Mouse (Mus musculus): ENCODE data around the gene Uvssa.

The Uvssa gene

GRCm38 (mm10) chr5:33377176-33377575, 1.2 kb upstream of the Uvssa start:
- DNase-seq, result no peak

DNA sequence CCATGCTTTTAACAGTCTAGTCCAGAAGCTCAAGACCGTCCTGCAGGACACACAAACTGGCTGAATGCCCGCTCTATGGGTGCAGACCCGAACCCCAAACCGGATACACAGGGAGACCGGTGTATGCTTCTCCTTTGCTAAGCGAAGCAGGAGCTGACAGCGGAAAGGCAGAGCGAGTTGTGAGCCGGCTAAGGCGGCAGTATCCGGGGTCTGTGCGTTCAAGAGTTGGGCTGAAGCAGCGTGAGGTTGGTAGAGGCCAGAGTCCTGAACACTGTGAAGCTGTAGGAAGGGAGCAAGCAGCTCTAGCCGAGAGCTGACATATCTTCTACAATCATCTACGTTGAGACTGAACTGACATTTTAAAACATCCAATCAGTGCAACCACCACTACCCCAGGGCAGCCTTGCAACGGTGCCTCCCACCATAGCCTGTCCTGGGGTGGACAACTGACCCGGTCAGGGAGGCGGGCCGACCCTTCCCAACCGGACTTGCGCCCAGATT, 498 bp upstream of the Uvssa start:
- DNase-seq, result no peak

DNA sequence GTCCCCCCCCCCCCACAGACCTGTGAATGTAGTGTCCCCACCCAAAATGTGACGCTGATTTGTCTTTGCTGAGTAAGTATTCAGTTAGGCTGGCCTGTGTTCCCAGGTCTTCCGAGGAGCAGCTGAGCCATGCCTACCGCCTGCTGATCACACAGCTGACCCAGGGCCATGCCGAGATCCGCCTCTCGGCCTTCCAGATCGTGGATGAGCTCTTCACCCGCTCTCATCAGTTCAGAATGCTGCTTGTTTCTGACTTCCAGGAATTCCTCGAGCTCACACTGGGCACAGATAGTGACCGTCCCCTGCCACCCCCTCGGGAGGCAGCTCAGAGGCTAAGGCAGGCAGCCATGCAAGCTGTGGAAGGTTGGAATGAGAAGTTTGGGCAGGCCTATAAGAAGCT, 9.2 kb downstream of the Uvssa start:
- DNase-seq, result no peak

DNA sequence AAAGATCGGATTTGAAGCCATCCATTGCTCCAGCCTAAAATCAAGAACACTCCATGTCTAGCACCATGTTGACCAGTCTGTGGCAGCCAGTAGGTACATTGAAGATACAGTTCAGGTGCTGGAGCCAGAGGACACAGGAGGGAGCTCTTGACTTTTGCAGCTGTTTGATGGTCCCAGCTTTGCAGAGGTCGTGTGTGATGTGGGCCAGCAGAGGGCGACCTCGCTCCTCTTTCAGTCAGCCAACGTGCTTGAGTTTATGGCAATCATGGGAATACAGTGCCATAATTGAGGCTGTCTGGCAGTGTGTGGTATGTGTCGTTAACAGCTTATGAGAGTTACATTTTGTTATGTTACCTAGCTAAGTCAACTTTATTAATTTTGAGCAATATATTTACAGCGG, 15.5 kb downstream of the Uvssa start:
- peak; percentile 73 for DNase-seq

DNA sequence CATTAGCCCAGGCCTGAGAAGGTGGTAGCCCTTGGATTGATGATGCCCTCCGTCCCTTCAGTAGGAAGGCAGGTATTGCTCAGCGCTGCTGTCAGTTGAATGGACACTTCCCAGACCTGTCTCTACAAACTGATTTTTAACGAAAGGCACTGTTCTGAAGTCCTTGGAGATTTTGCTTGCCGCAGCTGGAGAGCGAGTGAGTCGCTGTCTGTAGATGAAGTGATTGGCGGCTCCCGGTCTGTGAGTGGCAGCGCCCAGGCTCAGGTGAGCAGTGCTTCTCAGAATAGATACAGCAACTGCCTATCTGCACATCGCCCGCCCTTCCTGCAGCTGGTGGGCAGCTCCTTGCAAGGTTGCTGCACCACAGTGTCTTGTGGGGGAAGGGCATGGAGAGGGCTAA, 17.3 kb downstream of the Uvssa start:
- DNase-seq, result no peak

DNA sequence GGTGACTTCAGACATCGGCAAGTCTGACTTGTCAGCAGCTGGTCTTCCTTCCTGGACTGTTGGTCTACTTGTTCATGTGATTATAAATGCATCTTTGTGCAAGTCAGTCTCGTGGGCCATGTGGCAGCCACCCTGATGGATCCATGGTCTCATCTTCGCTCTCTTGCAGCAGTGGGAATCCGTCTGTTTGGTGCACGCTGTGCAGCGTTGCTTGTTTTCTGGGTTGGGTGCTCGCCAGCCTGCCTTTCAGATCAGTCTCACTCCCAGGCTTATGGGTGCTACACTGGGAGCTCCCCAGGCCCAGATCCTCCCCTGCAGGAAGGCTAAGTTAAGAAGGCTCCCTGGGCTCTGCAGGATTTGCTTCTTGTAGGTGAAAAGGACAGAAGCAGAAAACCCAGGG, 18.5 kb downstream of the Uvssa start:
- DNase-seq, result no peak

GRCm38 (mm10) chr5:33400819-33401218, 22.5 kb downstream of the Uvssa start:
- no peak for DNase-seq

GRCm38 (mm10) chr5:33420313-33420712, 42.0 kb downstream of the Uvssa start:
- no peak for DNase-seq

DNA sequence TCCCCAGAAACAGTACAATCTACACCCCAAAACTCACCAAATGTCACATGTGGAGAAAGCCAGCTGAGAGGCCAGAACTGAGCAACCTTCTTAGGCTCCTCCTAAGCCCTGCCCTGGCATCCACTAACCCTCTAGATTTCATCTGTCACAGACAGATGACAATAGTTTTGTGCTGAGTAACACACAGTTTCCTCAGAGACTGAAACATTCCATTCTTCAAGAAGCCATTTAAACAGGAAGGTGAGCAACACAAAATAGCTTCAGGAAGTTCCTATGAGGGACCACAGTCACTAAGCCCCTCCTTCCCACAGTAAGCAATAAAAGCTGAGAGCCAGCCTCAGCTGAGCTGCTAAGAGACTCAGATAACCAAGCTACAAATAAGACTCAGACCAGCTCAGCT, 49.1 kb downstream of the Uvssa start:
- no peak for DNase-seq

DNA sequence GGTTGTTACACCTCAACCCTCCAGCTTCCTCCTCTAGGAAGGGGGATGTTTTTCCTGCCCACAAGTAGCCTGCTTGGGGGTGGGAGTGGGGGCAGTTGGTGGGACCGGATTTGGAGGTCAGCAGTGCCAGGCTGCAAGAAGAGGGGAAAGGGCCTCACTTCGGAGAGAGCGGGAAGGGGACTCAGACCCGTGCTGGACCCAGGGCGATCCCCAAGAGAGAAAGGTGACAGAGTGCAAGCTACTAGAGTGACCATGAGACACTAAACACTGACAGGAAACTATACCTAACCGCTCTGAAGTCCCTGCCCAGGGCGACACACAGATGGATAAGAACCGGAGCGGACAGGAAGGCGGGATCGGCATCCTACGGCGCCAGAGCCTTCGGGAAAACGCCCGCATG, 51.8 kb downstream of the Uvssa start:
- no peak for DNase-seq

DNA sequence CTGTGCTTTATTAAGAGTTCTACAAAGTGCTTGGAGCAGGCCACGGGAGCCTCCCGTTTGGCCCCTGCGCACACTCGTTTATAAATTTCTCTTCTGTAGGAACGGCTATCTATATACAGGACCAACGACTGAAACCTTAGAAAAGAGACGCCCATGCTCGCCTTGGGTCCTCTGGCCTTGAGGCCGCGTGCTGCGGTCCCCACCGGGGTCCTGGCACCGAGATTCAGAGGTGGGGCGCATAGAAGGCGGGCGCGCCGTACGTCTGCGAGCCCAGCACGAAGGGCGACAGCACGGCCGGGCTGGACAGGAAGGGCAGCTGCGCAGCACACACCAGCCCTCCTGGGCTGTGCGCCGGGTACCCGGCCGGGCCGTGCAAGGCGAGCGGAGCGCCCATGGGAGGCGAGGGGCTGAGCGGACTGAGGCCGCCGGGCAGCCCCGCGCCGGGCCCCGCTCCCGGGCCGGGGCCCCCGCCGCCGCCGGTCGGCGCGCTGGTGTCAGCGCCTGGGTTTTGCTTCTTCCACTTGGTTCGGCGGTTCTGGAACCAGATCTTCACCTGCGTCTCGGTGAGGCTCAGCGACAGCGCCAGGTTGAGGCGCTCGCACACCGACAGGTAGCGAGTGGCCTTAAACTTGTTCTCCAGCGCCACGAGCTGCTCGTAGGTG, 52.3 kb downstream of the Uvssa start:
- no peak for DNase-seq

GRCm38 (mm10) chr5:33431173-33432005, 53.0 kb downstream of the Uvssa start:
- DNase-seq, result no peak

GRCm38 (mm10) chr5:33432057-33432935, 53.9 kb downstream of the Uvssa start:
- no peak for DNase-seq

- no peak for DNase-seq
Observed at GRCm38 (mm10) chr5:33433201-33434138, 55.1 kb downstream of the Uvssa start, which contains the start of gene Nkx1-1. Nkx1-1 (minus strand) TSS chr5:33433976.

GRCm38 (mm10) chr5:33434141-33434780, 55.9 kb downstream of the Uvssa start:
- no peak for DNase-seq

- no peak for DNase-seq
Observed at GRCm38 (mm10) chr5:33435151-33435550, 56.8 kb downstream of the Uvssa start.

GRCm38 (mm10) chr5:33435941-33436340, 57.6 kb downstream of the Uvssa start:
- DNase-seq, result no peak

DNA sequence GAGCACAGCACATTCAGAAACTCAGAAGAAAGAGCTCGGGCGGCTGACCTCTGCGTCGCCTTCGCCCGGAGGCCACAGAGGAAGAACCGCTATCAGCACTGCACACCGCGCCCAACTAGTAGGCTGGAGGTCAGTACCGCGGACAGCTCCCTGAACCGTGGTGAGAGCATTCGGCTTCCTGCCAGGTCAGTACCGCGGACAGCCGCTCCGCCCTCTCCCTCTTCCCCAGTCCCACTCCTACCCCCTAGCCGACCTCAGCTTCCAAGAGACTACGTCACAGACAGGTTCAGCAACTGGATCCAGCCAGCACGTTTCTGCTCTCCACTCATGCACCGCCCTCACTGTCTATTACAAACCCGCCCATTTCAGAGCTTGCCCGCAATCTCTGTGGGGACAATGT, 59.9 kb downstream of the Uvssa start:
- peak; percentile 88 for DNase-seq

- DNase-seq, result peak; percentile 69
Observed at GRCm38 (mm10) chr5:33442927-33443710, 64.8 kb downstream of the Uvssa start.

- DNase-seq, result no peak
Observed at GRCm38 (mm10) chr5:33443794-33444193, 65.4 kb downstream of the Uvssa start.

- DNase-seq, result no peak
Observed at GRCm38 (mm10) chr5:33455737-33456136, 77.4 kb downstream of the Uvssa start.

All from liver (tissue).